Mouse (Mus musculus) MEL (cell line): ENCODE results near the gene Erfe. TPM values are rescaled to one million over a fixed set of nuclear protein-coding genes. Genes with fewer than 3 reads are reported as not detected.

Experiments used
- DNase-seq: peaks from one replicate; pipeline ENCODE4 v3.0.0; 2011; ENCODE audit warnings: low read depth, low spot score
- H3K27ac ChIP-seq: 2 replicates; pipeline ENCODE4 v1.5.1; 2012; ENCODE audit warnings: low read depth, mild to moderate bottlenecking, control low read depth, low read length, moderate library complexity; ENCODE audit not compliant: control insufficient read depth
- H3K27me3 ChIP-seq, 2 experiments: fragments of 150-350 bp in 1 of 2; sonication (generic) in 1 of 2; 2 replicates each; pipeline ENCODE4 v1.6.1; 2012; ENCODE audit warnings: low read length in 2 of 2, mild to moderate bottlenecking in 2 of 2, improper control_type of control experiment in 1 of 2, moderate library complexity in 1 of 2; ENCODE audit not compliant: insufficient read depth in 2 of 2, control insufficient read depth in 1 of 2
- H3K36me3 ChIP-seq, 2 experiments: 2 replicates each; pipeline ENCODE4 v1.6.1; 2012 to 2014; ENCODE audit warnings: low read length in 2 of 2, improper control_type of control experiment in 1 of 2, inconsistent platforms in 1 of 2, mild to moderate bottlenecking in 1 of 2; ENCODE audit not compliant: insufficient read depth in 2 of 2, control insufficient read depth in 1 of 2
- H3K4me1 ChIP-seq, 2 experiments: fragments of 150-350 bp in 1 of 2; sonication (generic) in 1 of 2; 2 replicates each; pipeline ENCODE4 v1.6.1; 2012; ENCODE audit warnings: low read length in 2 of 2, improper control_type of control experiment in 1 of 2, mild to moderate bottlenecking in 1 of 2; ENCODE audit not compliant: insufficient read depth in 2 of 2, control insufficient read depth in 1 of 2
- H3K4me3 ChIP-seq, 2 experiments: fragments of 150-350 bp in 1 of 2; sonication (generic) in 1 of 2; 2 replicates each; pipeline ENCODE4 v1.5.1; 2012; ENCODE audit warnings: low read depth in 2 of 2, low read length in 2 of 2, mild to moderate bottlenecking in 2 of 2, moderate library complexity in 2 of 2, control low read depth in 1 of 2, improper control_type of control experiment in 1 of 2; ENCODE audit not compliant: control insufficient read depth in 1 of 2, insufficient read depth in 1 of 2
- H3K79me2 ChIP-seq: 2 replicates; pipeline ENCODE4 v1.6.1; 2012; ENCODE audit warnings: mild to moderate bottlenecking, low read length, moderate library complexity; ENCODE audit not compliant: control insufficient read depth, poor library complexity, insufficient read depth
- H3K9ac ChIP-seq: 2 replicates; pipeline ENCODE4 v1.6.1; 2012; ENCODE audit warnings: low read depth, mild to moderate bottlenecking, control low read depth, low read length, moderate library complexity; ENCODE audit not compliant: control insufficient read depth, poor library complexity, severe bottlenecking
- H3K9me3 ChIP-seq: fragments of 150-350 bp; sonication (generic); replicated peaks from 2 replicates; pipeline ENCODE4 v1.6.1; 2012; ENCODE audit warnings: mild to moderate bottlenecking, low read length, improper control_type of control experiment, moderate library complexity; ENCODE audit not compliant: insufficient read depth
- BHLHE40 ChIP-seq: IDR thresholded peaks from 2 replicates; pipeline ENCODE4 v1.6.1; 2012; ENCODE audit warnings: low read depth, mild to moderate bottlenecking, inconsistent platforms, low read length, improper control_type of control experiment, borderline replicate concordance
- ELF1 ChIP-seq: IDR thresholded peaks from 2 replicates; pipeline ENCODE4 v1.6.1; 2014; ENCODE audit warnings: low read depth, mild to moderate bottlenecking, inconsistent platforms, low read length, improper control_type of control experiment, moderate library complexity
- EP300 ChIP-seq, 2 experiments: IDR thresholded peaks; 2 replicates each; pipeline ENCODE4 v1.6.1; 2011; ENCODE audit warnings: improper control_type of control experiment in 2 of 2, low read length in 2 of 2, low read depth in 1 of 2, mild to moderate bottlenecking in 1 of 2
- ETS1 ChIP-seq: IDR thresholded peaks from 2 replicates; pipeline ENCODE4 v1.6.1; 2012; ENCODE audit warnings: low read depth, mild to moderate bottlenecking, inconsistent platforms, low read length, improper control_type of control experiment, moderate library complexity
- GABPA ChIP-seq: IDR thresholded peaks from 2 replicates; pipeline ENCODE4 v1.6.1; 2012; ENCODE audit warnings: low read depth, mild to moderate bottlenecking, inconsistent platforms, low read length, improper control_type of control experiment, moderate library complexity
- GATA1 ChIP-seq: IDR thresholded peaks from 2 replicates; pipeline ENCODE4 v1.6.1; 2011; ENCODE audit warnings: low read depth, low read length, improper control_type of control experiment
- HCFC1 ChIP-seq: IDR thresholded peaks from 2 replicates; pipeline ENCODE4 v1.6.1; 2012; ENCODE audit warnings: low read depth, mild to moderate bottlenecking, inconsistent platforms, low read length, improper control_type of control experiment, moderate library complexity
- MAZ ChIP-seq: IDR thresholded peaks from 2 replicates; pipeline ENCODE4 v1.6.1; 2012; ENCODE audit warnings: low read depth, mild to moderate bottlenecking, inconsistent platforms, low read length, improper control_type of control experiment
- NRF1 ChIP-seq: IDR thresholded peaks from 2 replicates; pipeline ENCODE4 v1.6.1; 2014; ENCODE audit warnings: low read depth, mild to moderate bottlenecking, inconsistent platforms, low read length, improper control_type of control experiment, moderate library complexity; ENCODE audit not compliant: poor library complexity, insufficient read depth, severe bottlenecking
- POLR2AphosphoS5 ChIP-seq: IDR thresholded peaks from 2 replicates; pipeline ENCODE4 v1.6.1; 2012; ENCODE audit warnings: low read depth, borderline replicate concordance, mild to moderate bottlenecking, inconsistent platforms, low read length, moderate library complexity, mixed read lengths
- RCOR1 ChIP-seq: IDR thresholded peaks from 2 replicates; pipeline ENCODE4 v1.6.1; 2012; ENCODE audit warnings: low read depth, mild to moderate bottlenecking, inconsistent platforms, low read length, improper control_type of control experiment
- SIN3A ChIP-seq: IDR thresholded peaks from 2 replicates; pipeline ENCODE4 v1.6.1; 2012; ENCODE audit warnings: low read length, improper control_type of control experiment, inconsistent platforms
- SMC3 ChIP-seq: IDR thresholded peaks from 2 replicates; pipeline ENCODE4 v1.6.1; 2011; ENCODE audit warnings: low read depth, low read length, improper control_type of control experiment
- TAL1 ChIP-seq: IDR thresholded peaks from 2 replicates; pipeline ENCODE4 v1.6.1; 2012; ENCODE audit warnings: mild to moderate bottlenecking, inconsistent platforms, low read length, moderate library complexity, mixed read lengths
- TBP ChIP-seq: IDR thresholded peaks from 2 replicates; pipeline ENCODE4 v1.8.0; 2011; ENCODE audit warnings: low read depth, low read length, improper control_type of control experiment
- ZC3H11A ChIP-seq: IDR thresholded peaks from 2 replicates; pipeline ENCODE4 v1.6.1; 2012; ENCODE audit warnings: low read depth, mild to moderate bottlenecking, inconsistent platforms, low read length, improper control_type of control experiment
- ZNF384 ChIP-seq: IDR thresholded peaks from 2 replicates; pipeline ENCODE4 v1.6.1; 2012; ENCODE audit warnings: low read depth, mild to moderate bottlenecking, inconsistent platforms, low read length, improper control_type of control experiment
- polyA plus RNA-seq, 2 experiments: library from polyadenylated mRNA; stranded (reverse) in 1 of 2; unstranded in 1 of 2; fragments of >175 nt in 1 of 2; fragments of >200 nt in 1 of 2; gene quantifications; 2 replicates each; pipeline versions ENCODE4 v1.2.1 to v1.2.4; 2012; ENCODE audit warnings: low replicate concordance in 2 of 2, low read depth in 1 of 2; ENCODE audit not compliant: insufficient read length in 2 of 2, insufficient read depth in 1 of 2, missing spikeins in 1 of 2
- total RNA-seq: library from RNA; depleted of rRNA; stranded (reverse); fragments of 300-350 nt; gene quantifications from 2 replicates; pipeline ENCODE4 v1.2.3, GENCODE M21; 2012

The Erfe gene
- total and polyA plus RNA-seq, 3 experiments, result 4.6 to 9.1 TPM; not detected in 1

DNA sequence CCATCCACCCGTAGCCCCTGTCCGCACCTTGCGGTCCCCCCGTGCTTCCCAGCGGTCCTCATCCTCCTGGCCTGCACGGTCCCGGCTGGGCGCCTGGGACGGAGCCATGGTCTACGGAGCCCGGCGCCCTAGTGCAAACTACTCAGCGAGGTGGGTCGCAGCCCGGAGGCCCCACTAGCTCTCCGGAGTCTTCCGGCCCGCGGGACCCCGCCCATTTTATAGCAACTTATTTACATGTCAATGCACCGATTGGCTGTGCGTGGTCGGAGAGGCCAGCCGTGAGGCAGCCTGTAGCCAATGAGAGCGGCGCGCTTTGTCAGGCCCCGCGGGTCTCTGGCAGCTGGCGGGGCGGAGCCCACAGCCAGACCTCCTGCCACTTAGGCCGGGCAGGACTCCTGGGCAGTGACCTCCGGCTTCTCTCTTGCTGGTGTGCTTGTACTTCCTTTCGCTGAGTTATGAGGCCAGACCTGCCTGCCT, 46.8 kb downstream of the Erfe start (continued):
- TF ChIP-seq POLR2AphosphoS5, result no peak

DNA sequence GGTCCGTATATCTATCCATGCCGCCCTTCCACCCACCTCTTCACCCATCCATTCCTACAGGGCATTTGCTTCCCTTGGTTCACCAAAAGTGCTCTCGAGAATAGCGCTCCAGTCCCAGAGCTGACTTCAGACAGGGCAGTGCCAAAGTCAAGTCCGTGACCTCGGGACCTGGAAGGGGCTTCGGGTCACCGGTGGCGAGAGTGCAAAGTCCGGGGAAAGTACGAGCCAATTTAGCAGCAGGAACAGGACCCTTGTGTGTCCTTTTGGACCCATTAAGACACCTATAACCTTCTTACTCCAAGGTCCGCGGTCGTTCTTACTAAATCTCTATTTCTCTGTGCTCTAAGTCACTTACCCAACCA, 47.3 kb downstream of the Erfe start:
- no peaks in the 10 kb centered on the region for H3K36me3 ChIP-seq
- peak overlapping the region; percentile 85 for H3K4me3 ChIP-seq
- TF ChIP-seq ETS1 (no peak), SMC3 (no peak), BHLHE40 (no peak), GABPA (no peak), ZC3H11A (no peak), TBP (no peak), TAL1 (no peak), SIN3A (no peak), HCFC1 (no peak), RCOR1 (no peak), GATA1 (no peak)
- peaks cover 0 to 4% of the 10 kb centered on the region in 2 experiments; a peak in 2 of 4 replicates for H3K4me1 ChIP-seq
- no peaks in the 10 kb centered on the region for H3K9me3 ChIP-seq
- DNase-seq, result no peak
- peak overlapping the region; percentile 18 for H3K27ac ChIP-seq
- H3K79me2 ChIP-seq, result peaks cover 3% of the 10 kb centered on the region
- H3K27me3 ChIP-seq, result no peaks in the 10 kb centered on the region
- H3K9ac ChIP-seq, result peak overlapping the region; percentile 68

DNA sequence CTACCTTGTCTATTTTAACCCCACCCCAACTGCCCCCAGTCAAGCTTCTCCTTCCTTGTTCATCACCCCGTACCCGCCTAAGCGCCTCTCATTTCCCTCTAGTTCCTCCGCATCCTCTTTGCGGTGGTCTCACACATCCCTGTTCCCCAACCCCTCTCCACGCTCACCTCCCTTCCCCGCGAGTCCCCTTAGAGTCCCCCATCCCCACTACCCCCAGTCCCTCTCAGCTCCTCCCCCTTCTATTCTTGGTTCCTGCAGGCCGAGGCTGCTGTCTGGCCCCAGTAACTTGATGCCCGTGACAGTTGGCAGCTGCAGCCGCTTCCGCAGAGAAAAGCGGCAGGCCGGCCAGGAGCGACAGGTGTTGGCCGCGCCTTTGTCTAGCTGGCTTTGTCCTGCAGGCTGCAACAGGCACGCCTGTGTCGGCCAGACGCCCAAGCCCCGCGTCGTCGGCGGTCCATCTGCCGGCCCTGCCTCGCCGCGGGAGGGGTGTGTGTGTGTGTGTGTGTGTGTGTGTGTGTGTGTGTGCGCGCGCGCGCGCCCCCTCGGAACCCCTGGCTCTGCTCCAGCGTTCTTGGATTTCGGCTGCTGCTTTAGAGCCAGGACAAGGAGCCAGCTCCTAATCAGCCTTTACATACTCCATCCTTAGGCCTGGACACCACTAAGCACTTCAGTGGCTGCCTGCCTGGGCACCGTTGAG, 47.8 kb downstream of the Erfe start, which contains the start of gene Hes6:
Gene Hes6 (minus strand): TSS at position 141 of the 697 bp plus-strand sequence.
- DNase-seq, result peak; percentile 80
- Histone ChIP-seq H3K4me3 (peak within 1 kb of the TSS; percentile 85), H3K27ac (peak within 1 kb of the TSS; percentile 18), H3K9me3 (no peaks in the 10 kb centered on the region), H3K36me3 (no peaks in the 10 kb centered on the region), H3K4me1 (peaks cover 0 to 4% of the 10 kb centered on the region in 2 experiments; a peak in 2 of 4 replicates), H3K79me2 (peaks cover 3% of the 10 kb centered on the region), H3K27me3 (no peaks in the 10 kb centered on the region), H3K9ac (peak within 1 kb of the TSS; percentile 89)
- TF ChIP-seq NRF1, result peak; percentile 25; the same call in 1 of the 2 replicates
- TF ChIP-seq ZNF384, result no peak
- no peak for TF ChIP-seq MAZ
- peak in 1 of 2 experiments; percentile 15; a peak in 1 of 4 replicates for TF ChIP-seq EP300 (IDR thresholded peaks at IDR 0.05; ENCODE audit: low read depth in 1 of 2, low read length in 2 of 2)
- 0 out of 2 replicates have a peak, but pooled peaks have one; percentile 41 for TF ChIP-seq ELF1
- peak; percentile 29; the same call in 1 of the 2 replicates for TF ChIP-seq ETS1
